Mouse (Mus musculus): Measurements from ENCODE around the gene Mlx.

Gene Mlx

DNA sequence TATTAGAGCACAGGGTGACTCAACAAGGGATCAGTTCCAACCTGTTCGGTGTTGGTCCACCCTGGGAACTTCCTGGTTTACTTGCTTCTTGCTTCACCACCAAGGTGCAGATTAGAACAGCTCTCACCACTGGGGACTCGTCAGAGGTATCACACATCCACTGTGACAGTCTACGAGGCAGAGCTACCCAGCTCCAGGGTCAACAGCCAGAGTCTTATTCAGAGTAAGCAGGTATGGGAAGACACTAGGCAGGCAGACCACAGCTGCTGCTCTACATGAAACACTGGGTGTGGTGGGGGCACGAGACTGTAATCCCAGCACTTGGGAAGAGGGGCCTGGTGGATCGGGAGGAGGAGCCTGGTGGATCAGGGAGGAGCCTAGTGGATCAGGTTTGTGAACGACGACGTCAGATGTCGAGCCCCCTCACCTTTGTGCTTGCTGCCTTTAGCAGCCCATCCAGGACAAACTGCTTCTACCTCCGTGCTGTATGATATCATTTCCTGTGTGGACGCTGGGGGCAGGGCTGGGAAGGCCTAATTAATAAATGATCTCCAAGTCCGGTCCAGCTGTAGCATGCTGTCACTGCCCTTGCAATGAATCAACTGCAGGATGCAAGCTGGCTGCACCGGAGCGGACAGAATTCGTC is 51.6 kb downstream of the Mlx start:
- no peak for DNase-seq (ENCODE audit: low spot score)

- no peak for DNase-seq (ENCODE audit: low spot score)
Observed at GRCm38 (mm10) chr11:101140164-101140819, 53.2 kb downstream of the Mlx start.

- no peak for DNase-seq (ENCODE audit: low spot score)
Observed at GRCm38 (mm10) chr11:101141088-101141487, 54.0 kb downstream of the Mlx start.
